Mouse (Mus musculus): ENCODE results near the gene Wdr76. TPM values are rescaled to one million over a fixed set of nuclear protein-coding genes. Genes with fewer than 3 reads are reported as not detected.
"Not testable (repeated sequence)": the region's sequence is repeated elsewhere in the genome, so short reads cannot be mapped to it uniquely, and the experiment has no call there.

Wdr76 gene
- 7.3 and 7.5 TPM in 2 replicates for polyA plus RNA-seq (2016; fragmentation: Nextera tagmentation; extraction: Ambion mirVana)

DNA sequence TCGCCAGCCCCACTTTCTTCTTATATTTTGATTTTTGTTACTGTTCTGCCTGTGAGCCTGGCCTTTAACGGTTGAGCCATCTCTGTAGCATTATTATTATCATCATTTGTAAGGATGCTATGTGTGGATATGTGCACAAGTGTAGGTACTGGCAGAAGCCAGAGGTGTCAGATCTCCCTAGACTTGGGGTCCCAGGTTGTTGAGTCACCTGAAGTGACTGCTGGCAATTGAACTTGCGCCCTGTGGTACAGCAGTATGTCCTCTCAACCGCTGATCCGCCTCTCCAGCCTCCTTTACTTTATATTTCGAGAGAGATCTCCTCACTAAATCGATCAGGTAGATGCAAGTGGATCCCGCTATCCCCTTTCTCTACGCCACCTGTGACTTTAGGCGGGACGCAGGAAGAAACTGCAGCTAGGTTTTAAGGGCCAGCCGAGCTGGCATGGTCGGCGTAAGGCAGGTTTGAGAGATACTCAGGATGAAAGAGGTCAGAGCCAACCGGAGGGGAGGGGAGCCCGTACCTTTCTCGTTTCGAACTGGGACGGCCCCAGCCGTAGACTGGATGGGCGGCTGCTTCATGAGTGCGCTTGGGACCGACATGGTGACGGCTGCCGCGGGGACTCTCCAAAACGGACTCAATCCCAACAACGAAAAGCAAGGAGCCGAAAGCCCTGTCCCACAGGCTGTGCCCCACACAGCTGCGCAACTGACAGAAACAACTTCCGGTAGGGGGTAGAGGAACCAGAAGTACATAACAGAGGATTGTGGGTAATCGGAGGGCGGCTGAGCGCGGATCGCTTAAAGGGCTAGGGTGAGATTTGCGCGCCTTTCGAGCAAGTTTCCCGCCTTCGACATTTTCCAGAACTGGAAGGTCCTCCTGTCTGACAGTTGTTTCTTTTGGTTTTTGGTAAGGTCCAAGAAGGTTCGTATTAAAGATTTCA is at the start of gene Wdr76, which contains the start of gene Mfap1a:
Wdr76 (plus strand) TSS at position 782 of the 941 bp plus-strand sequence.
Mfap1a (minus strand) TSS at position 724 of the 941 bp plus-strand sequence.
- ATAC-seq (ENCODE audit: insufficient number of reproducible peaks, low FRiP score): peak; percentile 90

DNA sequence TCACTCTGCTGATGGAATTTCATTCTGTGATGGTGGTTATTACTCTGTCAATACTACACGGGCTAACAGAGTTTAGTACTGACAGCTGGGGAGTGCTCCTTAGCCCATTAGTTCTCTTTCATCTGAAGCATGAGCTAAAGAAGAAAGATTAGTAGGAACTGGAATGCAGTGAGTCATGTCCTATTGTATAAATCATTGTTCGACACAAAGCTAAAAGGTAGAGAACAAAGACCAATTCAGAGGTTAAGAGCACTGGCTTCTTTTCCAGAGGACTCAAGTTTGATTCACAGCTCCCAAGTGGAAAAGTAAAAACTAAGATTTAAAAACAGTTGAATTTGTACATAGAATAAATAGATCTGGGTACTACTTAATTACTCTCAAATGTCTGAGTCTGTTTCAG is 46.5 kb upstream of the Wdr76 start:
- 72% methylated on average over 2 of the region's 2 CpGs for WGBS
- Histone ChIP-seq H3K27ac (ENCODE audit: poor library complexity, severe bottlenecking) (no peak overlapping the region), H3K4me1 (replicated peaks) (peaks cover 4% of the 10 kb centered on the region), H3K9me3 (replicated peaks) (no peaks in the 10 kb centered on the region), H3K4me2 (no peak overlapping the region), H3K27me3 (replicated peaks) (no peaks in the 10 kb centered on the region), H3K4me3 (no peak overlapping the region), H3K9ac (no peak overlapping the region), H3K36me3 (peaks cover 18% of the 10 kb centered on the region)
- ATAC-seq (ENCODE audit: insufficient number of reproducible peaks, low FRiP score): no peak

More for the DNA sequence above, at the start of gene Wdr76, which contains the start of gene Mfap1a:
- H3K27me3 ChIP-seq (replicated peaks); H3K9me3 ChIP-seq (replicated peaks); H3K36me3 ChIP-seq: not testable (repeated sequence)
- WGBS: 3% methylated on average over 42 of the region's 42 CpGs
- H3K9ac ChIP-seq: peak within 1 kb of the TSS; percentile 79
- H3K27ac ChIP-seq (ENCODE audit: poor library complexity, severe bottlenecking): peak within 1 kb of the TSS; percentile 51; the same call in 1 of the 2 replicates
- H3K4me3 ChIP-seq: peak within 1 kb of the TSS; percentile 66
- peak within 1 kb of the TSS; percentile 83 for H3K4me2 ChIP-seq
- peaks cover 14% of the 10 kb centered on the region for H3K4me1 ChIP-seq (replicated peaks)

DNA sequence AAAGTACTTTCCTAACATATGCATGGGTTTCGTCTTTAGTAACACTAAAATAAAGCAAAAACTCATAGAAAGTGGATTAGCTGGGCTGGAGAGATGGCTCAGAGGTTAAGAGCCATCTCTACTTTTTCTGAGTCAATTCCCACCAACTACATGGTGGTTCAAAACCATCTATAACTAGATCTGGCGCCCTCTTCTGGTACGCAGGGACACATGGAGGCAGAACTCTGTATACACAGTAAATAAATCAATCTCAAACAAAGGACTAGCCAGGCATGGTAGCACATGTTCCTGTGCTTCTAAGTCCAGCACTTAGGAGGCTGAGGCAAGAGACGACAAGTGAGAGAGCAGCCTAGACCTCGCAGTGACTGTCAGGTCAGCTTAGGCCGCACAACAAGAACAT is 37.5 kb upstream of the Wdr76 start:
- WGBS: 84% methylated on average over 4 of the region's 6 CpGs

GRCm38 (mm10) chr2:121472783-121473182 is 33.7 kb upstream of the Wdr76 start:
- H3K27ac ChIP-seq (ENCODE audit: poor library complexity, severe bottlenecking); H3K9me3 ChIP-seq (replicated peaks); H3K27me3 ChIP-seq (replicated peaks); H3K9ac ChIP-seq; ATAC-seq (ENCODE audit: insufficient number of reproducible peaks, low FRiP score); H3K4me3 ChIP-seq; H3K4me1 ChIP-seq (replicated peaks); H3K36me3 ChIP-seq: not testable (repeated sequence)
- peak overlapping the region; percentile 97; the same call in 1 of the 2 replicates for H3K4me2 ChIP-seq
- WGBS: 89% methylated on average over 3 of the region's 3 CpGs

More for the DNA sequence above, 37.5 kb upstream of the Wdr76 start:
- H3K9me3 ChIP-seq (replicated peaks); H3K4me2 ChIP-seq; H3K27me3 ChIP-seq (replicated peaks); ATAC-seq (ENCODE audit: insufficient number of reproducible peaks, low FRiP score); H3K27ac ChIP-seq (ENCODE audit: poor library complexity, severe bottlenecking); H3K4me1 ChIP-seq (replicated peaks); H3K36me3 ChIP-seq; H3K9ac ChIP-seq; H3K4me3 ChIP-seq: not testable (repeated sequence)

DNA sequence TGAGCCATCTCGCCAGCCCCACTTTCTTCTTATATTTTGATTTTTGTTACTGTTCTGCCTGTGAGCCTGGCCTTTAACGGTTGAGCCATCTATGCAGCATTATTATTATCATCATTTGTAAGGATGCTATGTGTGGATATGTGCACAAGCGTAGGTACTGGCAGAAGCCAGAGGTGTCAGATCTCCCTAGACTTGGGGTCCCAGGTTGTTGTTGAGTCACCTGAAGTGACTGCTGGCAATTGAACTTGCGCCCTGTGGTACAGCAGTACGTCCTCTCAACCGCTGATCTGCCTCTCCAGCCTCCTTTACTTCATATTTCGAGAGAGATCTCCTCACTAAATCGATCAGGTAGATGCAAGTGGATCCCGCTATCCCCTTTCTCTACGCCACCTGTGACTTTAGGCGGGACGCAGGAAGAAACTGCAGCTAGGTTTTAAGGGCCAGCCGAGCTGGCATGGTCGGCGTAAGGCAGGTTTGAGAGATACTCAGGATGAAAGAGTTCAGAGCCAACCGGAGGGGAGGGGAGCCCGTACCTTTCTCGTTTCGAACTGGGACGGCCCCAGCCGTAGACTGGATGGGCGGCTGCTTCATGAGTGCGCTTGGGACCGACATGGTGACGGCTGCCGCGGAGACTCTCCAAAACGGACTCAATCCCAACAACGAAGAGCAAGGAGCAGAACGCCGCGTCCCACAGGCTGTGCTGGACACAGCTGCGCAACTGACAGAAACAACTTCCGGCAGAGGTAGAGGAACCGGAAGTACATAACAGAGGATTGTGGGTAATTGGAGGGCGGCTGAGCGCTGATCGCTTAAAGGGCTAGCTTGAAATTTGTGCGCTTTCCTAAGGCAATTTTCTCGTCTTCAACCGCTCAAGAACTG is 33.0 kb upstream of the Wdr76 start, which contains the start of gene Mfap1b:
Mfap1b (minus strand) TSS at position 767 of the 879 bp plus-strand sequence.
- H3K9me3 ChIP-seq (replicated peaks); H3K36me3 ChIP-seq; H3K4me1 ChIP-seq (replicated peaks); H3K27me3 ChIP-seq (replicated peaks): not testable (repeated sequence)
- ATAC-seq (ENCODE audit: insufficient number of reproducible peaks, low FRiP score): peak; percentile 92
- 4% methylated on average over 41 of the region's 41 CpGs for WGBS
- peak within 1 kb of the TSS; percentile 83 for H3K9ac ChIP-seq
- peak within 1 kb of the TSS; percentile 58 for H3K27ac ChIP-seq (ENCODE audit: poor library complexity, severe bottlenecking)
- peak within 1 kb of the TSS; percentile 97 for H3K4me2 ChIP-seq
- H3K4me3 ChIP-seq: peak within 1 kb of the TSS; percentile 80

- Histone ChIP-seq H3K36me3 (peaks cover 8% of the 10 kb centered on the region; the same call in 1 of the 2 replicates), H3K4me3 (peak overlapping the region; percentile 80), H3K4me2 (peak overlapping the region; percentile 97), H3K9me3 (replicated peaks) (no peaks in the 10 kb centered on the region), H3K27ac (ENCODE audit: poor library complexity, severe bottlenecking) (peak overlapping the region; percentile 58; the same call in 1 of the 2 replicates), H3K4me1 (replicated peaks) (peaks cover 3% of the 10 kb centered on the region; the same call in 1 of the 2 replicates), H3K27me3 (replicated peaks) (no peaks in the 10 kb centered on the region), H3K9ac (peak overlapping the region; percentile 83; the same call in 1 of the 2 replicates)
- whole genome bisulfite sequencing: 30% methylated on average over 8 of the region's 8 CpGs
- ATAC-seq (ENCODE audit: insufficient number of reproducible peaks, low FRiP score): peak; percentile 16
Measured at GRCm38 (mm10) chr2:121474180-121474535, 32.4 kb upstream of the Wdr76 start.

- not testable (repeated sequence) for H3K4me2 ChIP-seq; H3K27ac ChIP-seq (ENCODE audit: poor library complexity, severe bottlenecking); H3K9me3 ChIP-seq (replicated peaks); ATAC-seq (ENCODE audit: insufficient number of reproducible peaks, low FRiP score); H3K27me3 ChIP-seq (replicated peaks); H3K4me3 ChIP-seq; H3K36me3 ChIP-seq; H3K4me1 ChIP-seq (replicated peaks); H3K9ac ChIP-seq
- 90% methylated on average over 2 of the region's 2 CpGs for WGBS
Measured at GRCm38 (mm10) chr2:121475306-121475705, 31.2 kb upstream of the Wdr76 start.

GRCm38 (mm10) chr2:121477491-121478266 is 28.8 kb upstream of the Wdr76 start:
- ATAC-seq (ENCODE audit: insufficient number of reproducible peaks, low FRiP score): no peak
- WGBS: 76% methylated on average over 3 of the region's 3 CpGs
- no peaks in the 10 kb centered on the region for H3K27me3 ChIP-seq (replicated peaks)
- H3K9ac ChIP-seq: no peak overlapping the region
- peaks cover 3% of the 10 kb centered on the region; the same call in 1 of the 2 replicates for H3K4me1 ChIP-seq (replicated peaks)
- no peak overlapping the region for H3K4me2 ChIP-seq
- H3K9me3 ChIP-seq (replicated peaks): no peaks in the 10 kb centered on the region
- no peak overlapping the region for H3K4me3 ChIP-seq
- H3K36me3 ChIP-seq: peaks cover 3% of the 10 kb centered on the region; the same call in 1 of the 2 replicates
- H3K27ac ChIP-seq (ENCODE audit: poor library complexity, severe bottlenecking): no peak overlapping the region

- no peak overlapping the region for H3K9ac ChIP-seq
- no peaks in the 10 kb centered on the region for H3K4me1 ChIP-seq (replicated peaks)
- ATAC-seq (ENCODE audit: insufficient number of reproducible peaks, low FRiP score): no peak
- H3K27me3 ChIP-seq (replicated peaks): no peaks in the 10 kb centered on the region; the same call in 1 of the 2 replicates
- peaks cover 3% of the 10 kb centered on the region; the same call in 1 of the 2 replicates for H3K36me3 ChIP-seq
- H3K9me3 ChIP-seq (replicated peaks): no peaks in the 10 kb centered on the region
- WGBS: 60% methylated on average over 3 of the region's 3 CpGs
- H3K4me3 ChIP-seq: no peak overlapping the region
- H3K27ac ChIP-seq (ENCODE audit: poor library complexity, severe bottlenecking): no peak overlapping the region
- no peak overlapping the region for H3K4me2 ChIP-seq
Measured at GRCm38 (mm10) chr2:121480498-121480897, 26.0 kb upstream of the Wdr76 start.

DNA sequence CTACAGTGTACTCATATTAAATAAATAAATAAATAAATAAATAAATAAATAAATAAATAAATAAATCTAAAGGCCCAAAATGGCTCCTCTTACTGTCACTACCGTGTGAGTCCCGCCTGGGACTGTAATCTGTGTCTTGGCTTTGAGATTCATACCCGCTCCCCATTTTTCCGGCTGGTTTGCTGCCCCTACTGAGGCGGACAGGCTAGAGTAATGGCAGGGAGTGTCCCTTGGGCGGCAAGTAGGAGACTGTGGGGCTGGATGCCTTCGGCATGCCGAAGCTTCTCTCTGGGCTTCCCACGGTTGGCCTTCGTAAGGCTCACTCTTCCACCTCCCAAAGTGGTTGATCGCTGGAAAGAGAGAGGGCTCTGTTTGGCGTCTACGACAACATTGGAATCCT is 25.6 kb upstream of the Wdr76 start:
- not testable (repeated sequence) for ATAC-seq (ENCODE audit: insufficient number of reproducible peaks, low FRiP score); H3K4me2 ChIP-seq; H3K36me3 ChIP-seq; H3K4me1 ChIP-seq (replicated peaks); H3K9me3 ChIP-seq (replicated peaks); H3K9ac ChIP-seq; H3K27ac ChIP-seq (ENCODE audit: poor library complexity, severe bottlenecking); H3K4me3 ChIP-seq; H3K27me3 ChIP-seq (replicated peaks)
- WGBS: 81% methylated on average over 13 of the region's 13 CpGs
